Mouse (Mus musculus) midbrain, embryonic 10.5 days (tissue): Measurements from ENCODE around the gene Rab13. TPM values are rescaled to one million over a fixed set of nuclear protein-coding genes. Genes with fewer than 3 reads are reported as not detected.

ENCODE experiments used
- DNase-seq: peaks from one replicate; pipeline ENCODE4 v3.0.0-alpha.2; 2017; ENCODE audit warnings: low spot score
- H3K27ac ChIP-seq: fragments of 300-500 bp; sonication (generic); replicated peaks from 2 replicates; pipeline ENCODE4 v1.5.1; 2016; ENCODE audit warnings: mild to moderate bottlenecking
- H3K27me3 ChIP-seq: fragments of 300-500 bp; sonication (generic); 2 replicates; pipeline ENCODE4 v1.6.1; 2016; ENCODE audit warnings: low read depth, mild to moderate bottlenecking; ENCODE audit not compliant: poor library complexity, severe bottlenecking
- H3K36me3 ChIP-seq: fragments of 300-500 bp; sonication (generic); 2 replicates; pipeline ENCODE4 v1.6.1; 2016; ENCODE audit warnings: mild to moderate bottlenecking, moderate library complexity
- H3K4me1 ChIP-seq: fragments of 300-500 bp; sonication (generic); 2 replicates; pipeline ENCODE4 v1.6.1; 2016
- H3K4me3 ChIP-seq: fragments of 300-500 bp; sonication (generic); 2 replicates; pipeline ENCODE4 v1.5.1; 2016; ENCODE audit warnings: mild to moderate bottlenecking, moderate library complexity
- H3K9me3 ChIP-seq: fragments of 300-500 bp; sonication (generic); replicated peaks from 2 replicates; pipeline ENCODE4 v1.6.1; 2016; ENCODE audit warnings: mild to moderate bottlenecking
- WGBS: fragments of 180-500 bp; shearing (Covaris S2); methylation state at CpG from one replicate; pipeline ENCODE4 v1.1.7; 2016; 5-methylcytosine and 5-hydroxymethylcytosine counted together
- polyA plus RNA-seq: library from polyadenylated mRNA; unstranded; fragments of >200 nt; fragmentation: Nextera tagmentation; extraction: Ambion mirVana; gene quantifications from 2 replicates; pipeline ENCODE4 v1.2.1, GENCODE M21; 2016

Rab13 gene
- polyA plus RNA-seq, result 25.8 and 26.8 TPM in 2 replicates

DNA sequence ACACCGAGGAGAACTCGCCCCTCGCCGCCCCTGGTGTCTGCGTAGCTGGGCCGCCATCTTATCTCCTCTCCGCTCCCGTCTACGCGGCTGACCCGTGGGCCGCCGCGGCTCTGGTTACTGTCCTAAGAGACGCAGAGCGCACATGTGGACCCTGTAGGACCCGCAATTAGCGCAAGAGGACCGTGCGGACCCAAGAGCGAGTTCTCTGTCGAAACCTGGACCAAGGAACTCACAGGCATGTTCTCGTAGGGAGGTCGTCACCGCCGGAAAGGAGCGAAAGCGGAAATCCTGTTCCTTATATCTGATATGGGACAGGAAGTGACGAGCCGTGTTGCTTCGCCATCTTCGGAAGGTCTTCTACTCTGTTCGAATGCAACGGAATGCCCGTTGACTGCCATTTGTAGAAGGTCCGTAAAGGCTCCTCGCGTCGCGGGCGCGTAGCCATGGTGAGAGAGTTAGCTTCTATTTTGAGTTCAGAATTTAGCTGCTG, at the start of gene Rab13, which contains the start of gene Rps27:
Rab13 (plus strand) TSS at position 319 of the 490 bp plus-strand sequence.
Rps27 (minus strand) TSS at position 275 of the 490 bp plus-strand sequence.
- peak within 1 kb of the TSS; percentile 85 for H3K4me3 ChIP-seq
- peak; percentile 91 for DNase-seq
- H3K36me3 ChIP-seq, result peaks cover 43% of the 10 kb centered on the region
- H3K4me1 ChIP-seq, result peaks cover 30% of the 10 kb centered on the region
- H3K27ac ChIP-seq, result peak within 1 kb of the TSS; percentile 95
- H3K27me3 ChIP-seq, result no peaks in the 10 kb centered on the region
- no peaks in the 10 kb centered on the region for H3K9me3 ChIP-seq
- WGBS, result under 1% methylated on average over 42 of the region's 42 CpGs

DNA sequence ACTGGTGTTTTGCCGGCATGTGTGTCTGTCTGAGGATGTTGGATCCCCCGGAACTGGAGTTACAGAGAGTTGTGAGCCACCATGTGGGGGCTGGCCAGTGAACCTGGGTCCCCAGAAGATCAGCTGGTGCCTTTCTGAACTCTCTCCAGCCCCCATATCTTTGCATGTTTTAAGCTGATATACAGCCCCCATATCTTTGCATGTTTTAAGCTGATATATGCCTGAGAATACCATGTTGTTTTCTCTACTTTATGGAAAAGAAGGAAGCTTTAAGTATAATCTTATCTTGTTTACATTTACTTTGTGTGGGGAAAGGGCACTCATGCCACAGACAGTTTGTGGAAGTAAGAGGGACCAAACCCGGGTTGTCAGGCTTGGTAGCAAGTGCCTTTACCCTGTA, 33.9 kb upstream of the Rab13 start:
- Histone ChIP-seq H3K27me3 (no peaks in the 10 kb centered on the region), H3K4me3 (no peak overlapping the region), H3K9me3 (no peaks in the 10 kb centered on the region), H3K4me1 (no peaks in the 10 kb centered on the region), H3K36me3 (no peaks in the 10 kb centered on the region), H3K27ac (no peak overlapping the region)
- WGBS, result 79% methylated on average over 3 of the region's 3 CpGs
- no peak for DNase-seq

DNA sequence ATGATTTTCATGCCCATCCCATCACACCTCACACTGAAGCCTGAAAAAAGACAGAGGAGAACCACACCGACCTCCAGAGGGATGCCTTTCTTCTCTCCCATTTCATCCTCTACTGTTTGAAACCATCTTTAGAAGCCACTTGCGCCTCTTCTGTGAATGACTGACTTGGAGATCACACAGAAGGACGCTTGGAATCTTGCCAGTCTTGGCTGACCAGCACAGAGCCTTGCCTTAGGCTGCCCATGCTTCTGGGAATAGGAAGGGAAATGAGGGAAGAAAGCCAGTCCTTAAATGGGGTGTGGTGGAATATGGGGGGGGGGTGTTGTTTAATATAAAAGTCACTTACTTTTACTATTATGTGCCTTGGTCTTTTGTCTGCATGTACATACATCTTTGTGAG, 29.9 kb upstream of the Rab13 start:
- Histone ChIP-seq H3K27me3 (no peaks in the 10 kb centered on the region), H3K4me1 (no peaks in the 10 kb centered on the region), H3K4me3 (no peak overlapping the region), H3K36me3 (no peaks in the 10 kb centered on the region), H3K27ac (no peak overlapping the region), H3K9me3 (no peaks in the 10 kb centered on the region)
- 83% methylated on average over 3 of the region's 3 CpGs for WGBS
- DNase-seq, result no peak

DNA sequence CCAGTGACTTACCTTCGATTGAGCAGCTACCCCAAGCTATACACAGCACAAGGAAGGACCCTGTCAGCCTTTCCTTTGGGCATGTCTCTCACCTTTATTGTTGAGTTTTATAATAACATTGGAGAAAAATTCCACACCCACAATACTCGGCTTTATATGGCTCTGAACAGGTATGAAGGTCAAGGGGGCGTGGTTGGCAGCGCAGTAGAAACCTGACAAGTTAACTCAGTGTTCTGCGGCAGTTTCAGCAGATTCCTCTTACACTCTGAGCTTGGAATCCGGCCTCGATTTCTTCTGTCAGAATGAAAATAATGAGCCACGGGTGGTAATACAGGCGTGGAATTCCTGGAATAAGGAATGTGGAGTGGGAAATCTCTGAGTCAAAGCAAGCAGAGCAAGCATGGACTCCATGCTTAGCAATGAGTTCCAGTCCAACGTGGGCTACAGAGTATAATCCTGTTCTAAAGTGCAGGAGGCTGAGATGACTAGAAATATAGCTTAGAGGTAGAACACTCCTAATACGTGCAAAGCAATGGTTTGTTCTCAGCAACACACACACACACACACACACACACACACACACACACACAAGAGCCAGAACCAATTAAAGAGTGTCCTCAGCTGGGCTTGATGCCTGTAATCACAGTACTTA, 22.5 kb upstream of the Rab13 start:
- no peak overlapping the region for H3K27ac ChIP-seq
- H3K4me3 ChIP-seq, result no peak overlapping the region
- no peaks in the 10 kb centered on the region for H3K27me3 ChIP-seq
- WGBS, result 88% methylated on average over 11 of the region's 11 CpGs
- H3K4me1 ChIP-seq, result no peaks in the 10 kb centered on the region
- no peak for DNase-seq
- H3K36me3 ChIP-seq, result no peaks in the 10 kb centered on the region
- H3K9me3 ChIP-seq, result no peaks in the 10 kb centered on the region

DNA sequence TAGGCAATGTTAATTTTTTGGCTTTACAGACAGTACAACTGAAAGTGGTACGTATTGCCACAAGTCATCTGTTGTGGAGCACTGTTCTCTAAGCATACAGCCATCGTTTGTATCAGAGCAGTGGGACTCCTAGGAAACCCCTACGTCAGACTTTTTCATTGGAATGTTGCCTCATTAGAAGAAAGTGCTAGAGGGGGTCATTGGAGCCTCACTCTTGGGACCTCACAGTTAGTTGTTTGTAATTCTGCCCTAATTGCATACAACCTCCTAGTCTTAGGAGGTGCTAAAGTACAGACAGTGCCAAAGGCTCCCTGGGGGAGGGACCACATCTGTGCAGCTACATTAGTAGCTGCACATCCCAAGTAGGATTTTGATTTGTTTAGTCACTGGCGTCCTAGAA, 18.7 kb upstream of the Rab13 start:
- 78% methylated on average over 4 of the region's 4 CpGs for WGBS

DNA sequence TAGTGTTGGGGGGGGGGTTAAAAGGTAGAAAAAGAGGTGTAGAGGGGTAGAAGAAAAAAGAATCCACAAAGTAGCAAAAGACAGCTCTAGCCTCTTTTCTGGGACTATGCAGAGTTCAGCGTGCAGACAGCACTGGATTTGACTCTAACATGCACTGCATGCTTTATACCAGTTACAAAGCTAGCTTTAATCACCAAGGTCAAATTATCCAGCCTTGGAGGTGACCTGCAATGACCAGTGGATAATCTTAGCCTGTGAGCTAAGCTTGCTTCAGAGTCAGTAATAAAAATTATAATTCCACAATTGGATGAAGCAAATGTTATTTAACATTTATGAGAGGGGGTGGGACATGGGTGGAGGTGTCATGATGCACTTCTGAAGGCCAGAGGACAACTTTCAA, 17.9 kb upstream of the Rab13 start:
- Histone ChIP-seq H3K9me3 (no peaks in the 10 kb centered on the region), H3K4me3 (no peak overlapping the region), H3K4me1 (no peaks in the 10 kb centered on the region), H3K27me3 (no peaks in the 10 kb centered on the region), H3K36me3 (no peaks in the 10 kb centered on the region), H3K27ac (no peak overlapping the region)
- DNase-seq, result no peak
- WGBS, result 72% methylated on average over 1 of the region's 1 CpGs

More for the DNA sequence above, 18.7 kb upstream of the Rab13 start:
- Histone ChIP-seq H3K4me3 (no peak overlapping the region), H3K9me3 (no peaks in the 10 kb centered on the region), H3K27me3 (no peaks in the 10 kb centered on the region), H3K36me3 (no peaks in the 10 kb centered on the region), H3K27ac (no peak overlapping the region), H3K4me1 (no peaks in the 10 kb centered on the region)
- no peak for DNase-seq

DNA sequence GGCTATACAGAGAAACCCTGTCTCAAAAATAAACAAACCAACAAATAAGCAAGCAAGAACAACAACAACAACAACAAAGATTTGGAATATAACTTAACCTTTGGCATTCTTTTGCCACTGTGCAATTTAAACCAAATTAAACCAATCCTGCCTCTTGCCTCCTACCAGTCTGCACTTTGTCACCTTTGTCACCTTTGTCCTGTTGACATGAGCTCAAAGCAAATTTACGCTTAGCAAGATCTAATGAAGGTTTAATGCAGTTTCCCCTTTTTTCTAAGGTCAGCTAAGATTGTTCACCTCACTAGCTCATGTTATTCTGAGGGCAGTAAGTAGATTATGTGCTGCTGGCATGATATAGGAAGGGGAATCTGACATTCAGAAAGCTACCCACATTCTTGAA, 15.9 kb upstream of the Rab13 start:
- Histone ChIP-seq H3K4me3 (no peak overlapping the region), H3K27ac (no peak overlapping the region), H3K27me3 (no peaks in the 10 kb centered on the region), H3K4me1 (no peaks in the 10 kb centered on the region), H3K9me3 (no peaks in the 10 kb centered on the region), H3K36me3 (no peaks in the 10 kb centered on the region)
- WGBS, result 90% methylated on average over 1 of the region's 1 CpGs
- DNase-seq, result no peak

DNA sequence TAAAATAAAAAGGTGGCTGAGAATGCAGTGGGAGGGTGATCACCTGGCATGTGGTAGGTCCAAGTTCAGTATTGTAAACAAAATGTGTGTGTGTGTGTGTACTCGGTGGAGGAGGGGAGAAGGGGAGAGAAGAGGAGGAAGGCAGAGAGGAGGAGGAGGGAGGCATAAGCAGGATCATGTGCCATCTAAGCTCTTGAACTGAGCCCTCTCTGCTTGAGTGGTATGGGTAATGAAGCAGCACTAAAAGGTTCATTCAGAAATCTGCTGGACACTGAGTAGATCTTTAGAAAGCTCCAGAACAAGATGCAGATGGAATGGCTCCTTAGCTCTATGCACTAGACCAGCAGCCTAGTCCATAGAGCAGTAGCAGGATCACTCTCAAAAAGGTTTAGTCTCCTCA, 10.6 kb upstream of the Rab13 start:
- Histone ChIP-seq H3K27me3 (no peaks in the 10 kb centered on the region), H3K27ac (no peak overlapping the region), H3K4me1 (no peaks in the 10 kb centered on the region), H3K4me3 (no peak overlapping the region), H3K9me3 (no peaks in the 10 kb centered on the region), H3K36me3 (peaks cover 25% of the 10 kb centered on the region)
- WGBS, result 89% methylated on average over 1 of the region's 1 CpGs
- DNase-seq, result no peak

DNA sequence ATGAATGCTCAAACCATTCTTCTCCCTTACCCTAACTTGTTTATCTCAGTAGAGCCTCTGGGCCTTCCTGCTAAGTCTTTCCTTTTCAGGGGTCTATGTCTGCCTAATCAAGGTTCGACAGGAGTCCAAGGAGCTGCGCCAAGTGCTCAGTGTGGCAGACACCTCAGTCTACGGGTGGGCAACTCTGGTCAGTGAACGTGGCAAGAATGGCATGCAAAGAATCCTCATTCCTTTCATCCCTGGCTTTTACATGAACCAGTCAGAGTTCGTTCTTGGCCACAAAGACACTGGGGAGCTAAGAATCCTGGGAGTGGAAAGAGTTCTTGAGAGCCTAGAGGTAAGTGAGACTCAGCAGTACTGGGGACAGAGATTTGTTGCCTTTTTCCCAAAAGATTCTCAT, 9.9 kb upstream of the Rab13 start:
- DNase-seq, result no peak
- no peaks in the 10 kb centered on the region for H3K27me3 ChIP-seq
- no peak overlapping the region for H3K27ac ChIP-seq
- H3K36me3 ChIP-seq, result peaks cover 32% of the 10 kb centered on the region
- no peak overlapping the region for H3K4me3 ChIP-seq
- H3K4me1 ChIP-seq, result no peaks in the 10 kb centered on the region
- H3K9me3 ChIP-seq, result no peaks in the 10 kb centered on the region
- 82% methylated on average over 5 of the region's 5 CpGs for WGBS

DNA sequence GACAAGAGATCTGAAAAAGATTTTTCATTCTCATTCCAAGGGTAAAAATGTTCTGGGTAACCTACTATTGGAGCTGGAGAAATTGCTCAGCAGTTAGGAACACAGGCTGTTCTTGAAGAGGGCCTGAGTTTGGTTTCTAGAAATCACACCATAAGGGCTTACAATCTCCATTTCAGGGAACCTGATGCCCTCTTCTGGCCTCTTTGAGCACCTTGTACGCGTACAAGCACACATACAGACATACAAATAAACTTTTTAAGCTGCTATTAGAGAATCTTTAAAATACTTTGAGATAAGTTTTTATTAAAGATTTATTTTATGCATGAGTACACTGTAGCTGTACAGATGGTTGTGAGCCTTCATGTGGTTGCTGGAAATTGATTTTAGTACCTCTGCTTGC, 8.9 kb upstream of the Rab13 start:
- Histone ChIP-seq H3K4me1 (no peaks in the 10 kb centered on the region), H3K36me3 (peaks cover 42% of the 10 kb centered on the region), H3K27ac (no peak overlapping the region), H3K27me3 (no peaks in the 10 kb centered on the region), H3K4me3 (no peak overlapping the region), H3K9me3 (no peaks in the 10 kb centered on the region)
- DNase-seq, result no peak
- 95% methylated on average over 2 of the region's 2 CpGs for WGBS

DNA sequence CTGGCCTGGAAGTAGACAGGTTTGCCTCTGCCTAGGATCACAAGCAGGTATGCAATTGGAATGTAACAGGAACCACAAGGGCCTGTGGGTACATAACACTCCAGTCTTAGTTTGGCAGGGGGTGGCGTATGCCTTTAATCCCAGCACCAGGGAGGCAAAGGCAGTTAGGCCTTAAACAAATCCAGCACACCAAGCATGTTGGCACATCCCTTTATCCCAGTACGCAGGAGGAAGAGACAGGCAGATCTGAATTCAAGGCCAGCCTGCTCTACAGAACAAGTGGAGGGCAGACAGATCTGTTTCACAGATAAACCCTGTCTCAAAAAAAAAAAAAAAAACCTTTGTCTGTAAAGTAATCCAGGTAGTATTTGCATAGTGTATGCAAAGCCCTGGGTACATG, 4.8 kb upstream of the Rab13 start:
- H3K9me3 ChIP-seq, result no peaks in the 10 kb centered on the region
- 85% methylated on average over 2 of the region's 2 CpGs for WGBS
- peaks cover 74% of the 10 kb centered on the region for H3K36me3 ChIP-seq
- H3K27ac ChIP-seq, result no peak overlapping the region
- no peak overlapping the region for H3K4me3 ChIP-seq
- DNase-seq, result no peak
- peaks cover 23% of the 10 kb centered on the region for H3K4me1 ChIP-seq
- H3K27me3 ChIP-seq, result no peaks in the 10 kb centered on the region

DNA sequence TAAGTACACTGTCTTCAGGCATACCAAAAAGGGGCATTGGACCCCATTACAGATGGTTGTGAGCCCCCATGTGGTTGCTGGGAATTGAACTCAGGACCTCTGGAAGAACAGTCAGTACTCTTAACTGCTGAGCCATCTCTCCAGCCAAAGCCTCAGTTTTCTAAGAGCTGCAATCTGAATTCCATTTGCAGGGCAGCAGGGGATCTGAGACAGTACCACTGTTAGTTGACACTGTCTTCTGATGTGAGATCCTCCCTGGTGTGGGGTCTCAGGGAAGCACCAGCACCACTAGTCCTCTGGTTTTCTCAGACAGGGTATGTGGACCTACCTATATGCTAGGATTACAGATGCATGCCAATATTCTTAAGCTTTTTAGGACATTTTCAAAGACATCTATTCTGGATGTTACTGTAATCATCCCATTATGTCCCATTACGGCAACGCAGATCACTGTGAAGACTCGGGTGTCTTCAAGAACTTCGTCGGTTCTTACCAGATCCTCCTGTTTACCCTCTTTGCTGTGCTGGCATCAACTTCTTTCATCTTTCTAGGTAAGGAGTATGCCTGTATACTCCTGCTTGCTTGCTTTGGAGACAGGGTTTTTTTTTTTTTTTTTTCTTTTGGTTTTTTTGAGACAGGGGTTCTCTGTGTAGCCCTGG, 3.5 kb upstream of the Rab13 start:
- H3K9me3 ChIP-seq, result no peaks in the 10 kb centered on the region
- H3K36me3 ChIP-seq, result peaks cover 72% of the 10 kb centered on the region
- no peaks in the 10 kb centered on the region for H3K27me3 ChIP-seq
- no peak for DNase-seq
- H3K4me1 ChIP-seq, result peaks cover 30% of the 10 kb centered on the region
- 94% methylated on average over 5 of the region's 5 CpGs for WGBS
- H3K27ac ChIP-seq, result no peak overlapping the region
- no peak overlapping the region for H3K4me3 ChIP-seq
